Mouse (Mus musculus) midbrain, embryonic 10.5 days (tissue): Measurements from ENCODE around the gene 2900026A02Rik. TPM values are rescaled to one million over a fixed set of nuclear protein-coding genes. Genes with fewer than 3 reads are reported as not detected.
A peak's percentile ranks its signal among the peaks of the same experiment; 100 is the strongest.

ENCODE experiments used
- DNase-seq: peaks from one replicate; pipeline ENCODE4 v3.0.0-alpha.2; 2017; ENCODE audit warnings: low spot score
- H3K27ac ChIP-seq: fragments of 300-500 bp; sonication (generic); replicated peaks from 2 replicates; pipeline ENCODE4 v1.5.1; 2016; ENCODE audit warnings: mild to moderate bottlenecking
- H3K27me3 ChIP-seq: fragments of 300-500 bp; sonication (generic); 2 replicates; pipeline ENCODE4 v1.6.1; 2016; ENCODE audit warnings: low read depth, mild to moderate bottlenecking; ENCODE audit not compliant: poor library complexity, severe bottlenecking
- H3K36me3 ChIP-seq: fragments of 300-500 bp; sonication (generic); 2 replicates; pipeline ENCODE4 v1.6.1; 2016; ENCODE audit warnings: mild to moderate bottlenecking, moderate library complexity
- H3K4me1 ChIP-seq: fragments of 300-500 bp; sonication (generic); 2 replicates; pipeline ENCODE4 v1.6.1; 2016
- H3K4me3 ChIP-seq: fragments of 300-500 bp; sonication (generic); 2 replicates; pipeline ENCODE4 v1.5.1; 2016; ENCODE audit warnings: mild to moderate bottlenecking, moderate library complexity
- H3K9me3 ChIP-seq: fragments of 300-500 bp; sonication (generic); replicated peaks from 2 replicates; pipeline ENCODE4 v1.6.1; 2016; ENCODE audit warnings: mild to moderate bottlenecking
- WGBS: fragments of 180-500 bp; shearing (Covaris S2); methylation state at CpG from one replicate; pipeline ENCODE4 v1.1.7; 2016; 5-methylcytosine and 5-hydroxymethylcytosine counted together
- polyA plus RNA-seq: library from polyadenylated mRNA; unstranded; fragments of >200 nt; fragmentation: Nextera tagmentation; extraction: Ambion mirVana; gene quantifications from 2 replicates; pipeline ENCODE4 v1.2.1, GENCODE M21; 2016

The 2900026A02Rik gene
- polyA plus RNA-seq, 1 experiment from 2014 or later, result 2.7 TPM

GRCm38 (mm10) chr5:113219876-113220275 is 1.2 kb downstream of the 2900026A02Rik start:
- no peak overlapping the region for H3K27ac ChIP-seq
- no peak for DNase-seq
- no peaks in the 10 kb centered on the region for H3K9me3 ChIP-seq
- peaks cover 32% of the 10 kb centered on the region for H3K4me1 ChIP-seq
- peaks cover 18% of the 10 kb centered on the region for H3K27me3 ChIP-seq
- H3K36me3 ChIP-seq, result no peaks in the 10 kb centered on the region
- 70% methylated on average over 7 of the region's 7 CpGs for WGBS
- peak overlapping the region; percentile 81 for H3K4me3 ChIP-seq

GRCm38 (mm10) chr5:113219450-113219849 is 1.6 kb downstream of the 2900026A02Rik start:
- Histone ChIP-seq H3K27me3 (peaks cover 18% of the 10 kb centered on the region), H3K9me3 (no peaks in the 10 kb centered on the region), H3K4me1 (peaks cover 30% of the 10 kb centered on the region), H3K36me3 (no peaks in the 10 kb centered on the region), H3K27ac (no peak overlapping the region), H3K4me3 (no peak overlapping the region)
- no peak for DNase-seq
- 88% methylated on average over 6 of the region's 6 CpGs for WGBS

- no peaks in the 10 kb centered on the region for H3K36me3 ChIP-seq
- no peak for DNase-seq
- peaks cover 18% of the 10 kb centered on the region for H3K27me3 ChIP-seq
- WGBS, result 87% methylated on average over 17 of the region's 17 CpGs
- H3K4me1 ChIP-seq, result peaks cover 30% of the 10 kb centered on the region
- no peak overlapping the region for H3K27ac ChIP-seq
- no peak overlapping the region for H3K4me3 ChIP-seq
- H3K9me3 ChIP-seq, result no peaks in the 10 kb centered on the region
These were observed 2.3 kb downstream of the 2900026A02Rik start for GRCm38 (mm10) chr5:113218617-113219235.

- Histone ChIP-seq H3K27me3 (peaks cover 18% of the 10 kb centered on the region), H3K4me1 (peaks cover 33% of the 10 kb centered on the region), H3K36me3 (no peaks in the 10 kb centered on the region), H3K27ac (no peak overlapping the region), H3K4me3 (no peak overlapping the region), H3K9me3 (no peaks in the 10 kb centered on the region)
- no peak for DNase-seq
- 91% methylated on average over 12 of the region's 12 CpGs for WGBS
These were observed 4.0 kb downstream of the 2900026A02Rik start for GRCm38 (mm10) chr5:113217076-113217475.

- Histone ChIP-seq H3K27ac (0 out of 2 replicates have a peak overlapping the region, but pooled peaks have one; percentile 2), H3K27me3 (peaks cover 18% of the 10 kb centered on the region), H3K36me3 (no peaks in the 10 kb centered on the region), H3K9me3 (no peaks in the 10 kb centered on the region), H3K4me3 (no peak overlapping the region), H3K4me1 (peaks cover 36% of the 10 kb centered on the region)
- 84% methylated on average over 14 of the region's 14 CpGs for WGBS
- no peak for DNase-seq
These were observed 4.6 kb downstream of the 2900026A02Rik start for GRCm38 (mm10) chr5:113216328-113216960.

GRCm38 (mm10) chr5:113215610-113216011 is 5.4 kb downstream of the 2900026A02Rik start:
- Histone ChIP-seq H3K4me1 (peaks cover 36% of the 10 kb centered on the region), H3K36me3 (no peaks in the 10 kb centered on the region), H3K27ac (no peak overlapping the region), H3K27me3 (peaks cover 18% of the 10 kb centered on the region), H3K4me3 (no peak overlapping the region), H3K9me3 (no peaks in the 10 kb centered on the region)
- no peak for DNase-seq
- WGBS, result 83% methylated on average over 9 of the region's 9 CpGs

- Histone ChIP-seq H3K9me3 (no peaks in the 10 kb centered on the region), H3K36me3 (no peaks in the 10 kb centered on the region), H3K27ac (no peak overlapping the region), H3K4me1 (peaks cover 36% of the 10 kb centered on the region), H3K4me3 (no peak overlapping the region), H3K27me3 (peaks cover 7% of the 10 kb centered on the region; the same call in 1 of the 2 replicates)
- 88% methylated on average over 11 of the region's 11 CpGs for WGBS
- DNase-seq, result no peak
These were observed 6.6 kb downstream of the 2900026A02Rik start for GRCm38 (mm10) chr5:113214455-113214854.

GRCm38 (mm10) chr5:113214041-113214440 is 7.0 kb downstream of the 2900026A02Rik start:
- H3K27me3 ChIP-seq, result peaks cover 3% of the 10 kb centered on the region; the same call in 1 of the 2 replicates
- peaks cover 37% of the 10 kb centered on the region for H3K4me1 ChIP-seq
- no peak for DNase-seq
- H3K36me3 ChIP-seq, result no peaks in the 10 kb centered on the region
- H3K9me3 ChIP-seq, result no peaks in the 10 kb centered on the region
- no peak overlapping the region for H3K4me3 ChIP-seq
- 96% methylated on average over 8 of the region's 8 CpGs for WGBS
- H3K27ac ChIP-seq, result no peak overlapping the region

- no peak for DNase-seq
- no peaks in the 10 kb centered on the region for H3K27me3 ChIP-seq
- H3K4me3 ChIP-seq, result no peak overlapping the region
- no peak overlapping the region for H3K27ac ChIP-seq
- H3K4me1 ChIP-seq, result peaks cover 50% of the 10 kb centered on the region
- no peaks in the 10 kb centered on the region for H3K9me3 ChIP-seq
- WGBS, result 85% methylated on average over 10 of the region's 10 CpGs
- no peaks in the 10 kb centered on the region for H3K36me3 ChIP-seq
These were observed 8.7 kb downstream of the 2900026A02Rik start for GRCm38 (mm10) chr5:113212156-113212835.

- Histone ChIP-seq H3K4me1 (peaks cover 44% of the 10 kb centered on the region), H3K27me3 (no peaks in the 10 kb centered on the region), H3K9me3 (no peaks in the 10 kb centered on the region), H3K36me3 (no peaks in the 10 kb centered on the region), H3K27ac (peak overlapping the region; percentile 72), H3K4me3 (no peak overlapping the region)
- 79% methylated on average over 6 of the region's 6 CpGs for WGBS
- DNase-seq, result no peak
These were observed 10.7 kb downstream of the 2900026A02Rik start for GRCm38 (mm10) chr5:113210314-113210713.

GRCm38 (mm10) chr5:113209898-113210297 is 11.1 kb downstream of the 2900026A02Rik start:
- peaks cover 44% of the 10 kb centered on the region for H3K4me1 ChIP-seq

GRCm38 (mm10) chr5:113209401-113209750 is 11.7 kb downstream of the 2900026A02Rik start:
- H3K4me3 ChIP-seq, result no peak overlapping the region
- H3K27ac ChIP-seq, result peak overlapping the region; percentile 72
- H3K27me3 ChIP-seq, result no peaks in the 10 kb centered on the region
- WGBS, result 57% methylated on average over 11 of the region's 11 CpGs
- DNase-seq, result no peak
- H3K4me1 ChIP-seq, result peaks cover 44% of the 10 kb centered on the region
- no peaks in the 10 kb centered on the region for H3K9me3 ChIP-seq
- no peaks in the 10 kb centered on the region for H3K36me3 ChIP-seq

More at GRCm38 (mm10) chr5:113209898-113210297, 11.1 kb downstream of the 2900026A02Rik start:
- Histone ChIP-seq H3K36me3 (no peaks in the 10 kb centered on the region), H3K27me3 (no peaks in the 10 kb centered on the region), H3K9me3 (no peaks in the 10 kb centered on the region), H3K4me3 (no peak overlapping the region), H3K27ac (peak overlapping the region; percentile 72)
- 84% methylated on average over 13 of the region's 13 CpGs for WGBS
- no peak for DNase-seq
